In genomic region chr12:88369690-88370089, GRCm38 (mm10) we compare ENCODE assay signal across 20 mouse cellular contexts. TPM values are rescaled to one million over a fixed set of nuclear protein-coding genes. Genes with fewer than 3 reads are reported as not detected.
"Had no signal": no experiment of that assay in that cellular context is flagged by ENCODE, and none has a peak within 500 bp of the region (broad histone marks: within the 10 kb centered on the region; RNA-seq: fewer than 3 reads in every experiment).

No protein-coding gene starts in this region.

RNA-seq across cellular contexts. Expression of gene Gm5039, which starts 45.9 kb away (rescaled TPM):
- total RNA-seq: megakaryocyte, adult 5-6 weeks; midbrain, postnatal 0 days; monocyte, adult 5-6 weeks; neutrophil, adult 5-6 weeks had no signal
- polyA plus RNA-seq: liver, postnatal 0 days; lung, adult 2 months; lung, embryonic 15.5 days; lung, postnatal 0 days; macrophage; midbrain, embryonic 11.5 days; midbrain, embryonic 13.5 days; midbrain, embryonic 15.5 days; midbrain, postnatal 0 days; neural tube, embryonic 12.5 days; neural tube, embryonic 14.5 days; spleen, adult 2 months; stomach, embryonic 15.5 days; stomach, postnatal 0 days; testis, adult 2 months; thymus, adult 2 months; urinary bladder, adult 2 months had no signal
